Mouse (Mus musculus) lung, postnatal 0 days (tissue): ENCODE results near the gene Gm20458. TPM values are rescaled to one million over a fixed set of nuclear protein-coding genes. Genes with fewer than 3 reads are reported as not detected.

ENCODE experiments used
- ATAC-seq: fragments of 200-750 bp; cut with Nextera tagmentation; 2 replicates; pipeline ENCODE4 v1.8.0; 2017; ENCODE audit warnings: moderate library complexity
- DNase-seq: peaks from one replicate; pipeline ENCODE4 v3.0.0-alpha.2; 2016; ENCODE audit warnings: low spot score
- H3K27ac ChIP-seq: fragments of 300-500 bp; sonication (generic); 2 replicates; pipeline ENCODE4 v1.5.1; 2014; ENCODE audit warnings: antibody characterized with exemption, mild to moderate bottlenecking, low read length, mixed read lengths
- H3K27me3 ChIP-seq: fragments of 300-500 bp; sonication (generic); replicated peaks from 2 replicates; pipeline ENCODE4 v1.6.1; 2014; ENCODE audit warnings: low read length, mixed read lengths; ENCODE audit not compliant: insufficient read depth
- H3K36me3 ChIP-seq: fragments of 300-500 bp; sonication (generic); 2 replicates; pipeline ENCODE4 v1.6.1; 2014; ENCODE audit warnings: low read length, mixed read lengths; ENCODE audit not compliant: insufficient read depth
- H3K4me1 ChIP-seq: fragments of 300-500 bp; sonication (generic); 2 replicates; pipeline ENCODE4 v1.6.1; 2014; ENCODE audit warnings: antibody characterized with exemption, low read depth, low read length, mixed read lengths; ENCODE audit not compliant: insufficient read depth
- H3K4me2 ChIP-seq: fragments of 300-500 bp; sonication (generic); replicated peaks from 2 replicates; pipeline ENCODE4 v1.6.1; 2014; ENCODE audit warnings: low read depth, mild to moderate bottlenecking, low read length, moderate library complexity, mixed read lengths
- H3K4me3 ChIP-seq: fragments of 300-500 bp; sonication (generic); 2 replicates; pipeline ENCODE4 v1.5.1; 2014; ENCODE audit warnings: low read depth, low read length
- H3K9ac ChIP-seq: fragments of 300-500 bp; sonication (generic); replicated peaks from 2 replicates; pipeline ENCODE4 v1.6.1; 2014; ENCODE audit warnings: low read depth, mild to moderate bottlenecking
- H3K9me3 ChIP-seq: fragments of 300-500 bp; sonication (generic); 2 replicates; pipeline ENCODE4 v1.6.1; 2016; ENCODE audit warnings: low read length, mixed read lengths
- CTCF ChIP-seq: IDR thresholded peaks from 2 replicates; pipeline ENCODE4 v1.5.1; 2016; ENCODE audit warnings: antibody characterized with exemption, mild to moderate bottlenecking
- EP300 ChIP-seq: IDR thresholded peaks from 2 replicates; pipeline ENCODE4 v1.6.1; 2016; ENCODE audit warnings: antibody characterized with exemption, mild to moderate bottlenecking, control low read depth
- WGBS: fragments of 180-500 bp; shearing (Covaris S2); extraction: QIAGEN DNeasy Blood & Tissue Kit; methylation state at CpG from one replicate; pipeline ENCODE4 v1.1.7; 2014; 5-methylcytosine and 5-hydroxymethylcytosine counted together
- polyA plus RNA-seq: library from polyadenylated mRNA; unstranded; fragments of >200 nt; fragmentation: Nextera tagmentation; extraction: Ambion mirVana; gene quantifications from 2 replicates; pipeline ENCODE4 v1.2.1, GENCODE M21; 2015

Gm20458 gene
- polyA plus RNA-seq, 1 experiment from 2014 or later = 23.5 TPM

GRCm38 (mm10) chr2:164458535-164458934 is 2.2 kb upstream of the Gm20458 start:
- Histone ChIP-seq H3K4me1 (peaks cover 32% of the 10 kb centered on the region), H3K9ac (no peak overlapping the region), H3K4me2 (no peak overlapping the region), H3K4me3 (no peak overlapping the region), H3K27me3 (no peaks in the 10 kb centered on the region), H3K36me3 (0 out of 2 replicates have a peak, but pooled peaks cover 4% of the 10 kb centered on the region), H3K9me3 (no peaks in the 10 kb centered on the region), H3K27ac (peak overlapping the region; percentile 43)
- TF ChIP-seq EP300 = no peak
- no peak for TF ChIP-seq CTCF
- DNase-seq (peak; percentile 51), ATAC-seq (no peak)
- 44% methylated on average over 8 of the region's 8 CpGs for WGBS

GRCm38 (mm10) chr2:164465161-164465560 is 4.4 kb downstream of the Gm20458 start:
- DNase-seq (no peak), ATAC-seq (no peak)
- Histone ChIP-seq H3K27ac (no peak overlapping the region), H3K9ac (no peak overlapping the region), H3K36me3 (0 out of 2 replicates have a peak, but pooled peaks cover 16% of the 10 kb centered on the region), H3K4me1 (peaks cover 3% of the 10 kb centered on the region; the same call in 1 of the 2 replicates), H3K4me2 (no peak overlapping the region), H3K9me3 (no peaks in the 10 kb centered on the region), H3K27me3 (no peaks in the 10 kb centered on the region), H3K4me3 (no peak overlapping the region)
- TF ChIP-seq EP300 (no peak), CTCF (no peak)

- H3K36me3 ChIP-seq = 0 out of 2 replicates have a peak, but pooled peaks cover 16% of the 10 kb centered on the region
- 71% methylated on average over 5 of the region's 5 CpGs for WGBS
- TF ChIP-seq CTCF (no peak), EP300 (no peak)
Measured at GRCm38 (mm10) chr2:164466787-164467186, 6.0 kb downstream of the Gm20458 start.

GRCm38 (mm10) chr2:164470254-164470653 is 9.5 kb downstream of the Gm20458 start:
- TF ChIP-seq EP300 (no peak), CTCF (peak; percentile 75)
- no peaks in the 10 kb centered on the region for H3K36me3 ChIP-seq
- DNase-seq (peak; percentile 75), ATAC-seq (peak; percentile 40; the same call in 1 of the 2 replicates)
- WGBS = 25% methylated on average over 10 of the region's 10 CpGs
- no peak overlapping the region for H3K4me2 ChIP-seq
- no peak overlapping the region for H3K4me3 ChIP-seq
- H3K9ac ChIP-seq = no peak overlapping the region
- no peaks in the 10 kb centered on the region for H3K27me3 ChIP-seq
- no peaks in the 10 kb centered on the region for H3K9me3 ChIP-seq
- H3K4me1 ChIP-seq = no peaks in the 10 kb centered on the region
- H3K27ac ChIP-seq = no peak overlapping the region

More at GRCm38 (mm10) chr2:164466787-164467186, 6.0 kb downstream of the Gm20458 start:
- Histone ChIP-seq H3K4me1 (peaks cover 3% of the 10 kb centered on the region; the same call in 1 of the 2 replicates), H3K9me3 (no peaks in the 10 kb centered on the region), H3K9ac (no peak overlapping the region), H3K4me3 (no peak overlapping the region), H3K27ac (no peak overlapping the region), H3K27me3 (no peaks in the 10 kb centered on the region), H3K4me2 (no peak overlapping the region)
- ATAC-seq = no peak
- DNase-seq = no peak

- TF ChIP-seq CTCF = no peak
- TF ChIP-seq EP300 = no peak
- DNase-seq (no peak), ATAC-seq (no peak)
- no peak within 1 kb of the TSS for H3K27ac ChIP-seq
- no peak within 1 kb of the TSS for H3K4me3 ChIP-seq
- H3K4me1 ChIP-seq = no peaks in the 10 kb centered on the region
- no peaks in the 10 kb centered on the region for H3K27me3 ChIP-seq
- H3K36me3 ChIP-seq = no peaks in the 10 kb centered on the region
- H3K9ac ChIP-seq = no peak within 1 kb of the TSS
- no peak within 1 kb of the TSS for H3K4me2 ChIP-seq
- H3K9me3 ChIP-seq = no peaks in the 10 kb centered on the region
- 83% methylated on average over 6 of the region's 6 CpGs for WGBS
Measured at GRCm38 (mm10) chr2:164473624-164474023, 12.9 kb downstream of the Gm20458 start, which contains the start of gene Trp53tg5. TSS of gene Trp53tg5 (minus strand) at chr2:164473724.

- H3K4me1 ChIP-seq = no peaks in the 10 kb centered on the region; the same call in 1 of the 2 replicates
- TF ChIP-seq CTCF = no peak
- H3K36me3 ChIP-seq = peaks cover 8% of the 10 kb centered on the region; the same call in 1 of the 2 replicates
- H3K9me3 ChIP-seq = no peaks in the 10 kb centered on the region
- H3K4me2 ChIP-seq = peak within 1 kb of the TSS; percentile 97
- DNase-seq = peak; percentile 49
- 2% methylated on average over 24 of the region's 26 CpGs for WGBS
- H3K9ac ChIP-seq = peak within 1 kb of the TSS; percentile 48
- peak within 1 kb of the TSS; percentile 86 for H3K4me3 ChIP-seq
- H3K27ac ChIP-seq = peak within 1 kb of the TSS; percentile 47
- ATAC-seq = peak; percentile 60
- H3K27me3 ChIP-seq = no peaks in the 10 kb centered on the region
Measured at GRCm38 (mm10) chr2:164485681-164486257, 25.0 kb downstream of the Gm20458 start, which contains the start of gene Dbndd2. TSS of gene Dbndd2 (plus strand) at chr2:164486106.
